Mouse (Mus musculus): ENCODE results near the gene Ccnl1.

Ccnl1 gene

DNA sequence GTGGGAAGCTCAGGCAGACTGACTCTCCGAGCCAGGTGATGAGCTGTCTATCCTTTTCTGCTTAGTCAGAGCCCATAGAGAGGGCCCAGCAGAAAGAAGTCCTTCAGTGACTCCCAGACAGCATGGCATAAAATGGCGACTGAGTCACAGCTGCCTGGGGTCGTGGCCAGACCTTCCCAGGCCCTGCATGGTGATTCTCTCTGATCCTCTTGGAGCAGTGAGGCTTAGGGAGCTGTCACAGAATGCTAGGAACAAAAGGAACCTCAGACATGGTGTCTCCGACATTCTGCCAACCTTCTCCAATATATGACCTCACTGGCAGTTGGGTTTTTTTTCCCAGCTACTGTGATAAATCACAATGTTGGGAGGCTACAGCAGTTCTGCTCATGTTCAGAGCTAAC lies 30.9 kb downstream of the Ccnl1 start:
- no peak for DNase-seq (ENCODE audit: low read depth, low spot score)

DNA sequence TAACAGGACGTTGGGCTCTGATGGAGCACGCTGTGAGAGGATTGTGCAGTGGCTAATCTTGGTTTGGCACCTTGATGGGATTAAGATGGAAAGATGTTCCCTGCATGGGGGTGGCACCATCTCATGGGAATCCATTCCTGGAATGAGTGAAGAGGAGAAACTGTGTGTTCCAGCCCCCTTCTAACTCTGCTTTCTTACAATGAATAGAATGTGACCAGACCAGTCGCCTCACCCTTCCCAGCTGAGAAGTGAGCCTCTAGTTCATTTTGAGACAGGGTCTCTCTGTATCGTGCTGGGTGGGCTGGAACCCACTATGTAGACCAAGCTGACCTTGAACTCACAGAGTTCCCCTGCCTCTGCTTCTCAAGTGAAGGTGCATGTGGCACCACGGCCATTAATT lies 31.6 kb downstream of the Ccnl1 start:
- no peak for DNase-seq (ENCODE audit: low read depth, low spot score)

DNA sequence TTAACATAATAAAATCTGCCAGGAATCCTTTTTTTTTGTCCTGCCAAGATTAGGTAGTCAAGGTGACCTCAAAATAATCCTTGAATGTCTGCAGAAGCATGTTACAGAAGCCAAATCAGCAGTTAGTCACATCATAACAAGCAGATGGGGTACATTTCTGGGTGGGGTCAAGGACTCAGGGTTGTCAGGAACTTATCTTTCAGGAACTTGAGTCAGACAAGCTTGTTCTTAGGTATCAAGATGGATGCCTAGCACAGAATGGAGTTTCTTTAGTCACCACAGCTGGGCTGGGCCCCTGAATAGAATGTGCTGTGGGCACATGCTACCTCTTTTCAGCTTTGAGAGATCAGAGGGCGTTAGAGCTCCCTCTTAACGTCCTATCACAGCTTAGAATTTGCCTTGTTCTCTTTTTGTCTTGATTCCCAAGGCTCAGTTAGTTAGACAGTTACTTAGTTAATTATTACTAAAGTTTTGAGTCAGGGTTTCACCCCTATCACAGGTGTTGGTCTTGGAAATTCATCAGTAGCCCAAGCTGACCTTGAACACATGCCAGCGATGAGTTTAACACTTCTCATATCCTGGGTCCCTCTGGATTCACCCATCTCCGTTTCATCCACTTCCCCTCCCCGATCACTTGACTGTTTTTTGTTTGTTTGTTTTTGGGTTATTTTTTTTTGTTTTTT lies 32.9 kb downstream of the Ccnl1 start:
- DNase-seq (ENCODE audit: low read depth, low spot score): no peak

DNA sequence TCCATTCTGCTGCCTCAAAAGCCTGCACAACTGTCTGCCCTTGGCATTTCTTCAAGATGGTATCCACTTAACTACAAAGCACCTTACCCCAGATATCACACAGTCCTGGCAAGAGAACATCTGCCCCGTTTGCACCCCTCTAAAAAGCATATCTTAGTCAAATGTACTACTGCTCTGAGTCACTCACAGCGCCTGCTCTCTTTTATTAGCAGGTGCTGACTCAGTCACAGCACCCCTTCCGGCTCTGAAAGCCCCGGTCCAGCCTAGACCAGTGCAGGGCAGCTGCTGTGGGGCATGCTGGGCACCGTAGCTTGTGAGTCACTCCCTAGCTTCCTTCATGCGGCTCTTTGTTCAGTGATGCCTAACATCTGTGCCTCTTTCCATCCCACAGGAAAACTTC lies 35.6 kb downstream of the Ccnl1 start:
- DNase-seq (ENCODE audit: low read depth, low spot score): no peak

DNA sequence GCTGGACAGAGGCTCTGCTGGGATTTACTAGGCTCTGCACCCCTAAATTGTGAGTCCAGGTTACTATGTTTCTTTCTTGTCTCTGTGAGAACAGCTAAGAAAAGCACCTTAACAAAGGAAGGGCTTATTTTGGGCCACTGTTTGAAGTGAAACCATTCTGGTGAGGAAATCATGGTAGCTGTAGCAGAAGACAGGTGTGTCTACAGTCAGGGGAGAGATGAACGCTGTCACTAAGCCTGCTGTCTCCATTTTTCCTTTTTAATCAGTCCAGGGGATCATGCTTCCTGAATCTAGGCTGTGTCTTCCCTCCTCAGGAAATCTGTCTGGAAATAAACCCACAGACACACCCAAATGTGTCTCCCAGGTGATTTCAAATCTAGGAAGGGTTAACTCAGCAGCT lies 36.4 kb downstream of the Ccnl1 start:
- no peak for DNase-seq (ENCODE audit: low read depth, low spot score)

DNA sequence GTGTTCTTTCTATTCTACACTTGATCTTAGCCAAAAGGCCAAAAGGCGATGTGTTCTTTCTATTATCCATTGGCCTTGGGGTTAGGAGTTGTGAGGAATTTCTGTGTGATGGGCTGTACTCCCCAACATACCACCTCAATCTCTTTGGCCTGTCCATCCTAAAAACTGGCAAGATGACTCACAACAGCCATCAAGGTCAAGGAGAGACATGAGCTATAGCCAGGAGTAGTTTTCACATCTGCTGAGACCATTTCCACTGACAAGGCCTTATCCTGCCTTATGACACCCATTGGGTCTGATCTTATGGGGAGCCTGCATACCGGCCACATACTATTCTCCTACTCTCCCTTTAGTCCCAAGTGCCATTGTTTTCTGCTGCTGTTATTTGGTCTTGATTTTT lies 39.0 kb downstream of the Ccnl1 start:
- DNase-seq (ENCODE audit: low read depth, low spot score): no peak

DNA sequence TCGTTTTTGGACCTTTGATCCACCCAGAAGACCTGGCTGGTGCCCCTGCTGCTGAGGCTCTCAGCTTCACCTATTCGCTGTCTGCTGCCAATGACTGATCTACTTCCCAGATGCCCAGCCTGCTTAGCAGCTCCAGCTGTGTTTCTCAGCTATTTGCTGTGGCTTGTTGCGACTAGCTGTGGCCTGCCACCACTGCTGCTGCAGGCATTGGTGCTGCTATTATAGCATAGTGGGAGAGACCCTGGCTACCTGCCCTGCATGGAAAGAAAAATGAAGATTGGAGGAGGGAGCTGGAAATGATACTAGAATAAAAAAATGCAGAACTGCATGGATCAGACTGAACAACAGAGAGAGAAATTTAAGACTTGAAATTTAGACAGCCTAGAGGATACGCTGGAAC lies 45.1 kb downstream of the Ccnl1 start:
- no peak for DNase-seq (ENCODE audit: low read depth, low spot score)

DNA sequence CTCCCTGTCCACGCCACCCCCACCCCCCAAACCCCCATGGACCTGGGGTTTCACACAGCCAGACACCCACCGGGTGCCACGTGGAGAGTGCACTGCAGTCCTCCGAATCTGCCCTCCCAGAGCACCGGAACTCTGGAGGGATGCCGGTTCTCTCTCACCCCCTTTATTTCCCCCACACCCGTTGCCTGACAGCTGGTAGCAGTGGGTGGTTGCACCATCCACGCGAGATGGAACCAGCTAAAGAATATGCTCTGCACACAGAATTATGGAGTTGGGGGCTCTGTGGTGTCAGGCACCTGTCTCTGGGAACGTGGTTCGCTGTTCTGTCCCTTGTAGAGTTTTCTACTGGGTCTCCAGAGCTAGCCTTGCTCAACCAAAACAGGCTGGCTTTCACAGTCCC lies 45.8 kb downstream of the Ccnl1 start:
- DNase-seq (ENCODE audit: low read depth, low spot score): no peak

DNA sequence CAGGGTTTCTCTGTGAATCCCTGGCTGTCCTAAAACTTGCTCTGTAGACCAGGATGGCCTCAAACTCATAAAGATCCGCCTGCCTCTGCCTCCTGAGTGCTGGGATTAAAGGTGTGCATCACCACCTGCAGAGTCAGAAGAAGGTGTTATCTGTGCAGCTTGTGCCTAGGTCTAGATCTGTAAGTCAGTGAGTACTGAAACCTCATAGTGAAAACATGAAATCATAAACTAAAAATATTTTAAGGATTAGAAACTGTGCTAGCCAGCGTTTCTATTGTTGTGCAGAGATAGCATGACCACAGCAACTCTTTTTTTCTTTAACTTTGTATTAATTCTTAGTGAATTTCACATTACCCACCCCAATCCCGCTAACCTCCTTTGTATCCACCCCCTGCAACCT lies 46.8 kb downstream of the Ccnl1 start:
- DNase-seq (ENCODE audit: low read depth, low spot score): no peak

DNA sequence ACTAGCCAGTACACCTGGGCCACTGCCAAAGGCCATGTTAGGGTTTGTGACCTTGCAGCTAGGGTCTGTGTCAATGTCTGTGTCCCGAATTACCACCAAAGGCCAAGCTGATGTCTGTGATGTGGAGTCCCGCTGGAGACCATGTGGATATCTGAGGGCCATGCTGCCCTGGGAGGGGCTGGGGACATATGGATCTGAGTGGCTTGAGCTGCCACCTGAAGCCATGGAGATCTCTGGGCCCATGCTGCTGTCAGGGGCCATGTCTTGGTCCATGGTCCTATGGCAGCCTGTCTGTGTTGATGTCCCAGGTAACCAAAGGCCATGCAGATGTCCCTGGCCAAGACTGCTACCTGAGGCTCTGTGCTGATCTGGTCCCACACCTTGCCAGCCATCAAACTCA lies 48.6 kb downstream of the Ccnl1 start:
- no peak for DNase-seq (ENCODE audit: low read depth, low spot score)

DNA sequence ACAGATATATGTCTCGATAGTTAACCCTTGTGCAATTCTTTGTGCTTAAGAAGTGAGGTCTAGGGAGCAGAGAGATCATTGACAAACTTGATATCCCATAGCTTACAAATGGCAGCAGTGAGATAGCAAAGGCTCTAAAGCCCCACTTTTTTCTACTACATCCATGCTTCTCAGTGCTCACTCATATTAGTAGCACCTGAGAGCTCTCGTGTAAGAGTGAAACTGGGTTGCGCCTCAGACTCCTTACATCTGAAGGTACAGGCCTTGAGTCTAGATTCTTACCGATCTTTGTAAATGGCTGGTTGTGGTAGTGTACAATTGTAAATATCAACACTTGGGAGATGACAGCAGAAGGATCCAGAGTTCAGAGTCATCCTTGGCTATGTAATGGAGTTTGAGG lies 50.5 kb downstream of the Ccnl1 start:
- DNase-seq (ENCODE audit: low read depth, low spot score): no peak

DNA sequence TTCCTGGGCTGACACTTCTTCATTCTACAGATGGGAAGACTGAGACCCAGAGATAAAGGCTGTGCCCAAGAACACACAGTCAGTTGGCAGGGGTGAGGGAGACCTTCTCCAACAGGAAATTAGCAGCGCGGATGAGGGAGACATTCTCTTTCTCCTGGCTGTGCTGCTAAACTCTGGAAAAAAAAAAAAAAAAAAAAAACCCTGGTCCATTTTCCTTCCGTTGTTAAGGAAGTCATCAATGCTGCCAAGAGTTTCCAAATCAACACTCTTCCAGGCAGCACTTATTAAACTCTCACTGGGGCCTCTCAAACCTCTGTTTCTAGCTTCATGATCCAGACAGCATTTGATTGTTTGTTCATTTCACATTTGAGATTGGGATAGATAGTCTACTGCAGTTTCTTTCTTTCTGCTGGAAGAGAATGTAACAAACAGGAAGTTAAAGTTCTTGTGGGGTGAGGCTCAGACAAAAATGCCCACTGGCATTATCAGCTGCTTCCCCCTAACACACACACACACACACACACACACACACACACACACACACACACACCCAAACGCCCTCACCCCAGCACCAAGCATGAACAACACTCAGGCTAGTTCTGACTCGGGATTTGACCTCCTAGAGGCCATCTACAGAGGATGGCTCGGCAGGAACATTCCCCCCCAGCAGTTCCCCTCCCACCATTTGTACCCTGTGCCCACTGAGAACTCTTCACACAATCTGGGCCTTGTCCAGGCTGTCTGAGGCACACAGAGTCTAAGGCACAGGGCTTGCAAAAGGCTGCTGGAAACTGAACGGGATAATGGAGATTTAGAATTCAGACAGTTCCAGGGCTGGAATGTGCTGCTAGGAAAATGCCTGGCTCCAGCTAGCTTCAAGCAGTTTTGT lies 52.5 kb downstream of the Ccnl1 start:
- no peak for DNase-seq (ENCODE audit: low read depth, low spot score)

DNA sequence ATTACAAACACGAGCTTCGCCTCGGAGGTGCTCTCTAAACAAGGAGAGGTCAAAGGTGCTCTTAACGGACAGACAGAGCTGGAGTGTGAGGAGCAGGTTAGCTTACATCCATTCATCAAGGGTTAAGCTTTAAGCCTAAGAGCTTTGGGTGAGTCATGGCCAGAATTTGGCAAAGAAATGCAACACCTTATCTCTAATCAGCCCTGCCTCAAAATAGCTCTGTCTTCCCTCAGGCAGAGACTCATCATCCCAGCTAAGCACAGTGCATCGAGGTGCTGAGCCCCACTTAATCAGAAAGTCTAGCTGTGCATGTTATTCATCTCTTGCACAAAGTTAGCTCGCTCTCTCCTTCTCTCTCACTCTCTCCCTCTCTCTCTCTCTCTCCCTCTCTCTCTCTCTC lies 53.3 kb downstream of the Ccnl1 start:
- DNase-seq (ENCODE audit: low read depth, low spot score): no peak

DNA sequence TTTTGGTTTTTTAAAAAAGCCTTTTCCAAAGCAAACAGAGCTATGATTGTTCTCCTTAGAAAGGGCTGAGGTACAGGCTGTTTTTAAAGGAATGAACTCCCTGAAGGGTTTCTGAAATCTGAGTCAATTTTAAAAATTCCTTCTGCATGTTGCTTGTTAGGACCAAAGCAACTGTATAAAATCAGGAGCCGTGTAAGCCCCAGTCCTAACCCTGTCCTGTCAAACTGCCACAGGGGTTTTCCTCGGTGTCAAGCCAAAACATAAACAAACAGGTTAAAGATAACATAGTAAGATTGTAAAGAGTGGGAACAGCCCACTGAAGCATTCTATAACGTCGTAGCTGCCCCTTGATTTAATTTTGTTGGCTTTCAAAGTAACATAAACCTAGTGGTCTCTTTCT lies 53.9 kb downstream of the Ccnl1 start:
- no peak for DNase-seq (ENCODE audit: low read depth, low spot score)

DNA sequence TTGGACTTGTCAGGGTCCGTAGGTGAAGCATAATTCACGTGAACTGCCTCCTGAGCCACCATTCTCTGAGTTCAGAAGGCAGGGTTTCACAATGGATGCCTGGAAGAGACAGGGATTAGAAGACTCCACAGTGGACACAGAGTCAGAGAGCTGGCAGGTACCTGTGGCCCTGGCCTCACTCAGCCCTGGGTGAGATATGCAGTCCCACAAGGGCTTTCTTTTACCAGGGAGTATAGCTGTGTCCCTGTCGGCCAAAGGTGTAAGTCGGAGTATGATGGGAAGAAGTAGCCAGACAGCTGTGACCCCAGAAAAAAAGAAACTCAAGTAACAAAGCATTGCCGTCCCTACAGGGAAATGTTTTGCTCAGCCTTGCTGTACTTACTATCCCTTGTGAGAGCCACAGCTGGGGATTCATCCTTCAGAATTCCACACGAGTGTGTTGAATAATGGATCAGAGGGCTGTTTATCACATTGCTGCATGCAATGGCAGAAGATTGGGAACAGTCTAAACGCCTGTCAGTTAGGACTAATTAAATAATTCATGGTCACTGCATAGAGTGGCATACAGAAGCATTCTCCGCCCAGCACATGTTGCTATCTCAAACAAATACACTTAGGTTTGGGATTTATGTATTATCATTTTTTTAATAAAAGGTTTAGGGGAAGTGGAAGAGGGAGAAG lies 59.3 kb downstream of the Ccnl1 start:
- DNase-seq (ENCODE audit: low read depth, low spot score): no peak

DNA sequence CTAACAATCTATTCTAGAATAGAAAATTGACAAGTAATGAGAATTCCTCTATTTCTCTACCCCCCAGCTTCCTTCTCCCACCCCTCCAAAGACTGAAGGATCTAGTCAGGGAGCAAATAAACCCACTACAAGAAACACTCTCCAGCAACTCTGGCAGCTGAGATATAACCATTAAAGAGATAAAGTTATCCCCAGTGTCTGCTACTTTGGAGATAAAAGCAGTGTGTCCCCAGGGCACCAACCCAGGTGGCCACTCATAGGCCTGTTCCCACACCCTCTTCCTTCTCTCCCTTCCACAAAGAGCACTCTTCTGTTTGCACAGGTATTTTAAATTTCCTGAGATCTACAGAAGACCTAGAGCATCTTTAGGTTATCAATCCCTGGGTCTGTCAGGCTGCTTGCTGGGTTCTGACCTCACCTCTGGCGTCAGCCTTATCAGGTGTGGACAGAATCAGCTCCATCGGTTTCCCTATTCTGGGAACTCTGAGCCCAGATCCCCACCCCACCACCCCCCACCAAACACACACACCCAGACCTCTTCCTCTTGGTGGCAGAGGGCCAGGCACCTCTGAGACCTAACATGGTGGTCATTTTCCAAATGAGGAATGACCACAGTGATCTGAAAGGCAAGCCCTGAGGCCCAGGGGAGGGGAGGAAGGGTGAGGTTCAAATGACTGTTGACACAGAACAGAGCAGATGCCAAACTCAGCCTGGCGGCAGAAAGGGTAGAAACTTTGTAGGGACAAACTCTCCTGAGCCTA lies 60.6 kb downstream of the Ccnl1 start:
- DNase-seq (ENCODE audit: low read depth, low spot score): no peak

All from ES-CJ7 (cell line).